Mouse (Mus musculus) liver, embryonic 14.5 days (tissue): ENCODE results near the gene Sclt1. TPM values are rescaled to one million over a fixed set of nuclear protein-coding genes. Genes with fewer than 3 reads are reported as not detected.

Experiments
- ATAC-seq: fragments of 200-750 bp; cut with Nextera tagmentation; 2 replicates; pipeline ENCODE4 v1.8.0; 2017; ENCODE audit warnings: moderate number of reproducible peaks, mild to moderate bottlenecking, moderate library complexity; ENCODE audit not compliant: insufficient read depth
- DNase-seq, 3 experiments: peaks; one replicate each; pipeline ENCODE4 v3.0.0-alpha.2; 2012 to 2013; ENCODE audit warnings: low read depth in 3 of 3, low spot score in 3 of 3
- H3K27ac ChIP-seq: fragments of 300-500 bp; sonication (generic); 2 replicates; pipeline ENCODE4 v1.5.1; 2014; ENCODE audit warnings: moderate library complexity, mild to moderate bottlenecking, control low read depth, inconsistent platforms
- H3K27me3 ChIP-seq: fragments of 300-500 bp; sonication (generic); 2 replicates; pipeline ENCODE4 v1.6.1; 2014; ENCODE audit warnings: mild to moderate bottlenecking, low read length, moderate library complexity; ENCODE audit not compliant: control insufficient read depth, insufficient read depth
- H3K36me3 ChIP-seq: fragments of 300-500 bp; sonication (generic); replicated peaks from 2 replicates; pipeline ENCODE4 v1.6.1; 2014; ENCODE audit warnings: low read depth; ENCODE audit not compliant: control insufficient read depth, insufficient read depth
- H3K4me1 ChIP-seq, 2 experiments: fragments of 200-500 bp in 1 of 2; fragments of 300-500 bp in 1 of 2; sonication (generic) in 1 of 2; replicated peaks; 2 replicates each; pipeline ENCODE4 v1.6.1; 2012 to 2014; ENCODE audit warnings: antibody characterized with exemption in 1 of 2, inconsistent platforms in 1 of 2, low read length in 1 of 2; ENCODE audit not compliant: control insufficient read depth in 2 of 2, insufficient read depth in 2 of 2
- H3K4me2 ChIP-seq: fragments of 300-500 bp; sonication (generic); 2 replicates; pipeline ENCODE4 v1.6.1; 2014; ENCODE audit warnings: low read depth, mild to moderate bottlenecking, control low read depth, moderate library complexity
- H3K4me3 ChIP-seq, 2 experiments: fragments of 200-500 bp in 1 of 2; fragments of 300-500 bp in 1 of 2; sonication (generic) in 1 of 2; 2 replicates each; pipeline ENCODE4 v1.5.1; 2012 to 2014; ENCODE audit warnings: low read depth in 2 of 2, low read length in 2 of 2, mild to moderate bottlenecking in 2 of 2, control low read depth in 1 of 2, inconsistent platforms in 1 of 2, moderate library complexity in 1 of 2; ENCODE audit not compliant: insufficient read depth in 1 of 2
- H3K9ac ChIP-seq: fragments of 300-500 bp; sonication (generic); replicated peaks from 2 replicates; pipeline ENCODE4 v1.6.1; 2014; ENCODE audit warnings: mild to moderate bottlenecking, control low read depth, moderate library complexity
- H3K9me3 ChIP-seq: fragments of 300-500 bp; sonication (generic); 2 replicates; pipeline ENCODE4 v1.6.1; 2016; ENCODE audit warnings: low read length, mixed read lengths; ENCODE audit not compliant: control insufficient read depth
- CTCF ChIP-seq: IDR thresholded peaks from 2 replicates; pipeline ENCODE4 v1.5.1; 2016; ENCODE audit warnings: antibody characterized with exemption, low read depth, control low read depth
- EP300 ChIP-seq: IDR thresholded peaks from 2 replicates; pipeline ENCODE4 v1.6.1; 2016; ENCODE audit warnings: antibody characterized with exemption, low read depth
- WGBS: fragments of 180-500 bp; shearing (Covaris S2); extraction: QIAGEN DNeasy Blood & Tissue Kit; methylation state at CpG from one replicate; pipeline ENCODE4 v1.1.7; 2014; ENCODE audit not compliant: insufficient replicate concordance; 5-methylcytosine and 5-hydroxymethylcytosine counted together
- polyA plus RNA-seq, 2 experiments: library from polyadenylated mRNA; depleted of rRNA in 1 of 2; stranded (reverse) in 1 of 2; unstranded in 1 of 2; fragments of >200 nt; fragmentation: Nextera tagmentation in 1 of 2; extraction: Ambion mirVana in 1 of 2; gene quantifications; 2 replicates each; pipeline versions ENCODE4 v1.2.1 to v1.2.3; 2012 to 2014

The Sclt1 gene
- polyA plus RNA-seq, 2 experiments: 3.0 to 6.0 TPM

DNA sequence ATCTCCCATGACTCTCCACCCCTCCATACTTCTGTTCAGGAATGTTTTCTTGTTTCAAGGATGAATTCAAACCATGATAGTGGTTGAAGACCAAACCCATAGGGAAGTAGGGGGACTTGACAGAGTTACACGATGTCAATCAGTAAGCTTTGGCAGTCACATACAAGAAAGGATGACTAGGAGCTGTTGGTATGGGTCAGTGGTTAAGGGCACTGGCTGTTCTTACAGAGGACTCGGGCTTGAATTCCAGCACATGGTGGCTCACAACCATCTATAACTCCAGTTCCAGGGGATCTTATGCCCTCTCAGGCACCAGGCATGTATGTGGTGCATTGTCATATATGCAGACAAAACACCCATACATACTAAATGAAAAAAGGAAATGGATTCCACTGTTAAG, 165.1 kb downstream of the Sclt1 start:
- H3K27me3 ChIP-seq: no peaks in the 10 kb centered on the region
- no peaks in the 10 kb centered on the region for H3K9me3 ChIP-seq
- no peak for DNase-seq
- ATAC-seq: no peak
- no peak for TF ChIP-seq CTCF
- no peak for TF ChIP-seq EP300
- no peaks in the 10 kb centered on the region for H3K36me3 ChIP-seq
- H3K4me1 ChIP-seq: peaks cover 3 to 35% of the 10 kb centered on the region in 2 experiments
- no peak overlapping the region for H3K4me2 ChIP-seq
- H3K9ac ChIP-seq: no peak overlapping the region
- WGBS: 61% methylated on average over 2 of the region's 2 CpGs
- H3K27ac ChIP-seq: no peak overlapping the region
- H3K4me3 ChIP-seq: no peak overlapping the region

Other genes with a start within 250 kb of the Sclt1 start
- 2.6 and 4.5 TPM in 2 replicates for gene Jade1, start 186.8 kb downstream of the Sclt1 start, polyA plus RNA-seq (2012; rRNA removed)
- 6.1 and 7.8 TPM in 2 replicates for gene Jade1, start 186.8 kb downstream of the Sclt1 start, polyA plus RNA-seq (2014; fragmentation: Nextera tagmentation; extraction: Ambion mirVana)
- 1.1 and 2.4 TPM in 2 replicates for gene D3Ertd751e, start 97 bp upstream of the Sclt1 start, polyA plus RNA-seq (2012; rRNA removed)
- 4.6 and 5.5 TPM in 2 replicates for gene D3Ertd751e, start 97 bp upstream of the Sclt1 start, polyA plus RNA-seq (2014; fragmentation: Nextera tagmentation; extraction: Ambion mirVana)